Mouse (Mus musculus): ENCODE data around the gene Hcfc2.

Hcfc2 gene

DNA sequence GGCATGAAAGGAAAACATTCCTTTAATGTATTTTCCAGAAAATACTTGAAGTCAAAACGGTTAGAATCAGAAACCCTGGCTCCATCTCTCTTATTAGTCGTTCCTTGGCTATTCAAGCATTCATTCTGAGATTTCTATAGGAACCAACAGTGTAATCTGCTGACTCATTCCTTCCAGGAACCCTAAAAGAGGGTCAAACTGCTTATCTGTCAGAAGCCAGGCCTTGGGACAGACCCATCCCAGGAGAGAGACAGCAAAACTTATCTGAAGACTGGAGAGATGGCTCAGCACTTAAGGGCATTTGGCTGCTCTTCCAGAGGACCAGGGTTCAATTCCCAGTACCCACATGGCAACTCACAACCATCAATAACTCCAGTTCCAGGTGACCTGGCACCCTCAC lies 81.1 kb downstream of the Hcfc2 start:
- DNase-seq = no peak

DNA sequence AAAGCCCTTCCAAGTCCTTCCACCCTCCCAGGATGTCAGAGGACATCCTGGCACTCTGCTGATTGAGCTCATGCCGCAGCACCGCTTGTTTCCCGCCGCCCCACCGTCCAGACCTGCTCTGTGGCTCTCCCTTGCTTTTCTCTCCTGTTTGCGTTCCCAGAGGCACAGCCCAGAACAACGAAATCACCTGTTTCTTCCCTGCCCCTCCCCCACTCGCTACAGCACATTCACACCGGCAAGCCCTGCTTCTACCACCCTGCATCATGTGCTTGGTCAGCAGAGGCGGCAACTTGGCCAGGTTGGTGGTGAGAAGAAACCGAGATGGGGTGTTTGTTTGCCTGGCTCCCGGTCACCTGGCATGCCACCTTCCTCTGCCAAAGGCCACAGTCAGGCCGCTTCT lies 81.9 kb downstream of the Hcfc2 start:
- DNase-seq = no peak

DNA sequence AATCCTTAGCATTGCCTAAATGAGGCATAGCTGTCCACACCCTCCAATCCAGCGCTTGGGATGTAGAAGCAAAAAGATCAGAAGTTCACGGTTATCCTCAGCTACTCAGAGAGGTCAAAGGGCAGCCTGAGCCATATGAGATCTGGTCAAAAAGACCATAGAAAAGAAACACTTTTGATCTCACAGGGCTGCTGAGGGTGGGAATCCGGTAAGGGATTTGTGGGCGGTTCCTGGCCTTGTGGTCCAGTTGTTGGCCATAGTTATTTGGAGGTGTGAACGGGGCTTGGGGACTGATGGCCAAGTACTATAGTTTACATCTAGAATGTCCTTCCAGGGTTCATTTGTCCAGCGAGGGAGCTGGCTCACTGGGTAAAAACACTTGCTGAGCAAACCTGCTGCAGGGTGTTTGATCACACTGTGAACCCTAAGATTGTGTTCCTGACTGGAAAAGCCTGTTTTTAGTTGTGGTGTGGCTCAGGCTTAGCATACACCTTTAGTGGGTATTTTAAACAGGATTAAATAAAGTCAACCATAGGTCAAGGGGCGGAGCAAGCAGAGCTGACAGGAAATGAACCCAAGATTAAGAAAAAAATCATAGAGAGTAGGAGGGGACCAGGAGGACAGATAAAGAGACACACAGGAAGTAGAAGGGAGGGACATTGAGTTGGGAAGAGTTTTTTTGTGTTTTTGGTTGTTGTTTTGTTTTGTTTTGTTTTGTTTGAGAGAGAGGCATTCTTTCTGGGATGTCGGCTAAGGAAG lies 83.0 kb downstream of the Hcfc2 start:
- no peak for DNase-seq

DNA sequence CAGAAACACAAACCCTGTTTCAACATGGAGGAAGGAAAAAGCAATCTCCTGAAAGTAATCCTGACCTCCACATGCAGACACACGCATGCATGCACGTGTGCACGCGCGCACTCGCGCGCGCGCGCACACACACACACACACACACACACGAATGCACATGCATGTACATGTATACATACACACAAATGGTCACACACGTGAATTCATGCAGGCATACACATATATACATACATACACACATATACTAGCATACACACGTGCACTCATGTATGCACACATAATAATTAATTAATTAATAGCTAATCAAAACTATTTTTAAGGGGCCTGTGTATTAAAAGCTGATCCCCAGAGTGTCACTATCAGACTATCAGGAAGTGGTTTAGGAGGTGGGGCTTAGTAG lies 83.9 kb downstream of the Hcfc2 start:
- no peak for DNase-seq

DNA sequence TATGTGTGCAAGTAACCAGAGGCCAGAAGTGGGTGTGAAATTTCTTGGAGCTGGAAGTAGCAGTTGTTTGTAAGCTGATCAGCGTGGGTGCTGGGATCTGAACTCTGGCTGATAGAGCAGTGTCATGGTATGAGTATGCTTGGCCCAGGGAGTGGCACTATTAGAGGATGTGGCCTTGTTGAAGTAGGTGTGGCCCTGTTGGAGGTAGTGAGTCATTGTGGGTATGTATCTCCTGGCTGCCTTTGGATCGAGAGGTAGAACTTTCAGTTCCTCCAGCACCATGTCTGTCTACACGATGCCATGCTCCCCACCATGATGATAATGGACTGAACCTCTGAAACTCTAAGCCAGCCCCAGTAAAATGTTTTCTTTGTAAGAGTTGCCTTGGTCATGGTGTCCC lies 84.4 kb downstream of the Hcfc2 start:
- DNase-seq = no peak

DNA sequence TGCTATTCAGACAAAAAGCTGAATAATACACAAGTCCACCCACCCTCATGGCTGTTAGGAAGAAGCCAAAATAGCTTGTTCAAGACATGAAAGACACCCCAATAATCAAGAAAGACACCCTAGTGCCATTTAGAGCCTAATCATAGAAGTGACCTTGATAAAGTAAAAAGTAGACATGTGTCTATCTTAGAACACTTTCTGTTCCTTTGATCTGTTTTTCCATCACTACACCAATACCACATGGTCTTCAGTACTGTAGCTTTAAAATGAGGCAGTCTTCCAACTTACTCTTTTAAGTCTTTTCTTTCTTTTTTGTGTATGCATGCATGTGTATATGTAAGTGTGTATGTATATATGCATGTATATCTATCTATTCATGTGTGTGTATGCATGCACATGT lies 84.9 kb downstream of the Hcfc2 start:
- no peak for DNase-seq

DNA sequence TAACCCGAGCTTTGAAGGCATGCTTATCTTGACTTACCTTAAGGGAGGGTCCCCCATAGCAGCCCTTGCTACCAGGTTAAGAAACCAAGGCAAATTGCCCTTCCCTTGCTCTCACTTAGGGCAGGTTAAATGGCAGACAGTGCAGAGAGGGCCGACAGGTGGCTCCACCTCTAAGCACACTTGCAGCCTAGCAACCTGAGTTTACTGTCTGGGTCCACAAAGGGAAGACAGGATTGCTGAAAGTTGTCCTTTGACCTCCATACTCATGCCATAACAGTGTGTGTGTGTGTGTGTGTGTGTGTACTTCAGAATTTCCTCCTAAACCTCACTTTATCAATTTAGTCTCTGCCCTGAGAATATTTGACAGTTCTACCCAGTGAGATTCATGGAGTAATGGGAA lies 86.5 kb downstream of the Hcfc2 start:
- DNase-seq = no peak

DNA sequence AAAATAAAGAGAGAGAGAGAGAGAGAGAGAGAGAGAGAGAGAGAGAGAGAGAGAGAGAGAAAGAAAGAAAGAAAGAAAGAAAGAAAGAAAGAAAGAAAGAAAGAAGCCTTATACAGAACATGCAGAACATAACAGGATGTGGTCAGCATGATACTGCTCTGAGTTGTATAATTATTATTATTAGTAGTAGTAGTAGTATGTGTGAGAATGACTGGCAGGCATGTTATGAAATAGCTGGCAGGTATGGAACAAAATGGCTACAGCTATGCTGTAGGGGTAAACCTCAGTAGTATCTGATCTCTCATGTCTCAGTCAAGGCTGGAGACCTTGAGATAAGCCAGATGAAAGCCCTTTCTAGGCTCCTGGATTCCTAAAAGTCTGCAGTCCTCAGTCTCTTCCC lies 93.2 kb downstream of the Hcfc2 start:
- DNase-seq = no peak

DNA sequence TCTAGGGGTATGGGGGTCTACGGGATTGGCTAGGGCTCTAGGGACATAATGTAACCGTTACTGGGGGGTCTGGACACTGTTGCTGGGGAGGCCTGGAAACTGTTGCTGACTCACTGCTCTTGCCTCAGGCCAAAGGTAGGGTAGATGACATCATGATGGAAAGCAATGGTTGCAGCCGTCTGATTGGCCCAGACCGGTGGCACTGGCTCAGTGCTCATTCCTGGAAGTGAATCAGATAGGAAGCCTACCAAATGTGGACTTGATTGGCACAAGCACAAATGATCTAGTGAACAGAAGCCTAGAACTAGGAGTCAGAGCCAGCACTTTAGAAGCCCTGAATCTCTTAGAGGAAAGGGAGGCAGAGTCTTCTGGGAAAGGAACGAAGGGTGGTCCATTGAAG lies 94.5 kb downstream of the Hcfc2 start:
- no peak for DNase-seq

DNA sequence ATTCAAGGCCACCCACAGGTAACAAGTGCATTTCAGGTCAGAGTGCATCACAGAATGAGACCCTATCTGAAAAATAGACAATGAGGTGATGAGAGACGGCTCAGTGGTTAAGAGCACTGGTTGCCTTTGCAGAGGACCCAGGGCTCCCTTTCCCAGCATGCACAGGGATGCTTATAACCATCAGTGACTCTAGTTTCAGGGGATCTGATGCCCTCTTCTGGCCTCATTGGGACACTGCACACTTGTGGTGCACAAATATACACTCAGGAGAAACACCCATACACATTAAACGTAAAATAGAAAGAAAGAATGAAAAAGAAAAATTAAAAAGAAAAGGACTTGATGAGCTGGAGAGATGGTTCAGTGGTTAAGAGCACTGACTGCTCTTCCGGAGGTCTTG lies 95.8 kb downstream of the Hcfc2 start:
- DNase-seq = no peak

Measured in cerebellum, adult 8-10 months (tissue).